Mouse (Mus musculus) layer of hippocampus, postnatal 36 days (tissue): ENCODE results near the gene Chid1. TPM values are rescaled to one million over a fixed set of nuclear protein-coding genes. Genes with fewer than 3 reads are reported as not detected.

ENCODE experiments used
- DNase-seq, 2 experiments: peaks; one replicate each; pipeline ENCODE4 v3.0.0; 2022
- total RNA-seq, 2 experiments: library from RNA; stranded (reverse); gene quantifications; 2 replicates each; pipeline ENCODE4 v1.2.3; 2021

Gene Chid1
- total RNA-seq, 2 experiments from 2014 or later = 73.0 to 73.3 TPM

DNA sequence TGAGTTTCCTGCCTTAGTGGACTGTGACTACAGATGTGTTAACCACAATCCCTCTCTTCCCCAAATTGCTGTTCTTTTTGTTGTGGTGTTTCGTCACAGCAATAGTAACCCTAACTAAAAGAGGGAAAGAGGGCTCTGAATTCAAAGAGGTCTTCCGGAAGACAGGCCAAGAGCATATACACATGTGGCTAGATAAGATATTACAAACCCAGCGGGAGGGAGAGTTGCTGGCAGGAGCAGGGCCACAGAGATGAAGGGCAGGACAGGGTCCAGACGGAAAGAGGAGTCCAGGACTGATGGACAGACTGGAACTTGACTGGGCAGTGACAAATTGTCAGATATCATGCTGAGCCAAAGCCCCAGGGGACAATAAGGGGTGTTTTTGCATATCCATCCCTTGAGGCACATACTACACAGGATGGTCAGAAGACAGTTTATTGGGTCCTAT is 18.7 kb upstream of the Chid1 start:
- no peak for DNase-seq

DNA sequence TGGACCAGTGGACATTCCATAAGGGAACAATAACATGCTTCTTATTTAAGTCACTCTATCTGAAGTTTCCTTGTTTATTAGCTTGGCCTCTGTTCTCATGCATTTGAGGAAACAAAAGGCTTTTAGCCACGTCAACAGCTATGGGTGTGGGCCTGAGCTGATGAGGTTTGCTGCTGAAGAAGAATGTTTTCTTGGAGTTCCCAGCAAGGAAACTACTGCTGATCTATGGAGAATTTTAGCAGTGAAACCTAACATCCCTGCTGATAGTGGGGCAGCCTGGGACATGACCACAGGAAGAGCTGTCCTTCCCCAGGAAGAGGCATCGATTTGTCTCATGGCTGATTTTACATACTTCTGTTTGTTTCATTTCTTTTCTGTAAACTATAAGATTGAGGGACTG is 10.8 kb upstream of the Chid1 start:
- no peak for DNase-seq

DNA sequence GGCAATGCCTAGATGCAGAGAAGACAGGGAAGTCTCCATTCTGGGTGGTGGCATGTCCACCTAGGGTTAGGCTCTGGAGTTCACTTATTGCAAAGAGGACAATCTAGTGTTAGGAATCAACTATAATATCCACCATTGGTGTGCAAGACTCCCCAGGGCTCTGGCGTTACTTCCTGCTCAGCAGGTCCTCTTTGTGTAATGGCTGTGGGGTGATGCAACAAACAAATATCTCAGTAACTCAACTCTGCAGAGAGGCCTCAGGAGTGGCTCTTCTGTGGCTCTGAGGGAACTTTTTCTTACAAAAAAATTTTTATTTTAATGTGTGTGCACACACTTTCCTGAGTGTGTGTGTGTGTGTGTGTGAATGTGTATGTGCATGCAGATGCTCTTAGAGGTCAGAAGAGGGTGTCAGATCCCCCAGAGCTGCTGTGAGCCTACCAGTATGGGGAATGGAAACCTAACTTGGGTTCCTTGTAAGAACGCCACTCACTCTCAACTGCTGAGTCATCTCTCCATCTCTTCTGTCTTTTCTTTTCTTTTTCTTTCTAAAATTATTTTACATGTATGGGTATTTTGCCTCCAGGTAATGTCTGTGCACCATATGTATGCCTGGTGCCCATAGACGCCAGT is 9.9 kb upstream of the Chid1 start:
- no peak for DNase-seq

DNA sequence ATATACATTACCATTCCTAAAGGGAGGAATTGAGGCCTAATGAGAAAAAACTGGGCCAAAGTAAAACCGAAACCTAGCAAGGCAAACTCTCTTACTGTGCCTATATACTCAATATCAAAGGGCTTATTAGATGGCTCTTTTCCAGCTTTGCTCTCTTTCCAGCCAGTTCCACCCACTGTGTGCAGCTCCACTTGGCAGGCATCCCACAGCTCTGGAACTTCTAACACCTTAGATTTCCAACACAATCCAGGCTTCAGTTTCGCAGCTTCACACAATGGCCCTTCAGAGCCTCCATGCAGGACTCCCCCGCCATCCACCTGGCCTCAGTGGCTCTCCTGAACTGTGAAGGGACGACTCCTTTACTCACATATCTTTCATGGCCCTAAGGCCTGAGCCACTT is 5.0 kb upstream of the Chid1 start:
- DNase-seq = peak in 1 of 2 experiments; percentile 51

DNA sequence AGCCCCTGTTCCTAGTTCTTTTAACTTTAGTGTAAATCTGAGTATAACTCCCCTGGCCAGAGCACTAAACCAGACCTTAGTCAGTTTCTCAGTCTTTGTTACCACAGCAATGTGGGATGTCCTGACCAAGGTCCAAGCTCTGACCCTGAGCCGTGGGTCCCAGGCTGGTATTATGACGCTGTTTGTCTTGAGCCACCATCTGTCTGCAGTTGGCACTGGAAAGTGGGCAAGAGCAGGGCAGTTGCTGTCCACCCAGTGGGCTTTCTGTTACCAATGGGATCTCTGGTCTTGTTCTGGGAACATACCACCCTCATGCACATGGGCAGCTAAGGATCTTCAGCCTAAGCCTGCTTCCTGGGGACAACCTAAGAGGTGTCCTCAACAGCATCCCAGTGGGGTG is 2.9 kb upstream of the Chid1 start:
- DNase-seq = no peak

DNA sequence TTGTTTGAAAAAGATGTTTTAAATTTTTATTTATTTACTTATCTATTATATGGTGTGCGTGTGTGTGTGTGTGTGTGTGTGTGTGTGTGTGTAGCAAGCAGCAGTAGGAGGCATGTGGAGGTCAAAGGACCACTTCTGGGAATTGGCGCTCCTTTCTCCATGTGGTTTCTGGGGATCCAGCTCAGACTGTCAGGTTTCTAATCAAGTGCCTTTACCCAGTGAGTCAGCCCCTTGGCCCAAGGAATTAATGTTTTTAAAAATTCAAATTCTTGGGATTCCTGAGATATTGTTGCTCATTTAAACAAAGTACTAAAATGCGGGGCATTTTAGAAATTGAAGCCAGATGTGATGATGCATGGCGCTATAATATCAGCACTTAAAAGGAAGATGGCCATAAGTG is 2.0 kb upstream of the Chid1 start:
- DNase-seq = no peak

DNA sequence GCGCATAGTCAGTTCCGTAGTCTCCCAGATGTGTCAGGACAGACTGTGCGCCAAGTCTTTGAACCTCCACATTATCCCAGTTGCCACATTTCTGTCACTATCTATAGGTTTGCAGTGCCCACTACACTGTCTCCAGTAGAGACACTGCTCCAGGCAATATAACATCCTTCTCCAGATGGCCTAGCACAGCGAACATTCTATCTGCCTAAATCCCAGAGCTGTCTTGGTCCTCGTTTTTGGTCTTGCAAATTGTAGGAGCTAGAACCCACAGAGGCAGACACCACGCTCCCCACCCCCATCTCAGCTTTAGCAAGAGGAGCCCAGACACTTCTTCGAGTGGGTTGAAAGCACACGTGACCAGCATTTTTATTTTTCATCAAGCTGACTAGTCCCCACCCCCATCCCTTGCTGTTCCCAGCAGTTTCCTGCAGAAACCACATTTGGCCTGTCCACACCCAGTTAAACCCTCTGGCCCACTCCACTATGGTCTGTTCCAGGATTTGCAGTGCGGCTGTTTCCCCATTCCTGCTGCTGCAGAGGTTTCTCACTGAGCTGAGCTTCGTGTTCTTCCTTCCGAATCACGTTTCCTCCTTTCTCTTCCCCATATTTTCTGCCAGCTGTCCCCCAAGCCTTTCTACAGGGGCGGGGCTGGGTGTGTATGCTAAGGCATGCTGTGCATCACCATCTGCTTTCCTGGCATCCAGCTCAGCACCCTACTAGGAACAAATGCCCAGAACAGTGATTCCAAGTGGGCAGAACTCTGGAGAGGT is 840 bp upstream of the Chid1 start:
- DNase-seq = peak; percentile 72 to 74

DNA sequence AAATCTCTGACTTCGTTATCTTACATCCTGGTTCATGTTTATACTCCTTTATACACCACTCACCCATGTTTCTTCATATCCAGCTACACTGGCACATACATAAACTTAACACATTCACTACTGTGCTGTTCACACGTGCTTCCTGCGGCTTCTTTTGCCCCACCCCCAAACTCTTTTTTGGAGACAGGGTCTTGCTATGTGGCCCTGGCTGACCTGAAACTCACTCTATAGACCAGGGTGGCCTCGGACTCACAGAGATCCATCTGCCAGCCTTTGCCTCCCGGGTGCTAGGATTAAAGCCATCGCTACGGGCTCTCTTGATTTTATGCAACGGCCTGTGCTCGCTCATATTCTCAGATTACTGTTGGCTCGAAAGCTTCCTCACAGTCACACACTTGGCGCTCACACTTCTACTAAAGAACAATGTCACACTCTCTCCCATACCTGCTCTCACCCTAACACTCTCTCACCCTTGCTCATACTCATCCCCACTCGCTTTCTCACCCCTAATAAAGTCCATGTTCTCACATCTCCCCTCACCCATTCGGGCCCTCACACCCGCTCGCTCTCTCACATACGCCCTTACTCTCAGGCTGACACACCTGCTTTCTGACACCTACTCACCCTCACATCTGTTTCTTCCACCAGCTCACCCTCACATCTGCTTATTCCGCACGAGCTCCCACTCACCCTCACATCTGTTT is 653 bp downstream of the Chid1 start:
- DNase-seq = no peak

DNA sequence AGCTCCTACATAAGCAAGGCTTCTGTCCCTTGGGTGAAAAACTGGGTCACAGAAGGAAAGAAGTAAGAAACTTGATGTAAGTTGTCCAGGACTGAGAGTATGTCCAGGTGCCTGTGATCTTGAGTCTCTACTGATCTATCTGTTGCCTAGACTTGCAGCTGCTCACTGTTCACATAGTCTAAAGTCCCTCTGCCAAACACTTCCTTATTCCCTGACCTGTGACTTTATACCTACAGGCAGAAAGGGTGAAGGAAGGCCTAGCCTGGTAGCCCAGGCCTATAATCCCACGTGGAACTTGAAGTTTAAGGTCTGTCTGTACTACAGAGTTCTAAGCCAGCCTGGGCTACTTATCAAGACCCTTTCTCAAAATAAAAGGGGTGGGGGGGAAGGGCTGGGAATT is 4.1 kb downstream of the Chid1 start:
- DNase-seq = no peak

DNA sequence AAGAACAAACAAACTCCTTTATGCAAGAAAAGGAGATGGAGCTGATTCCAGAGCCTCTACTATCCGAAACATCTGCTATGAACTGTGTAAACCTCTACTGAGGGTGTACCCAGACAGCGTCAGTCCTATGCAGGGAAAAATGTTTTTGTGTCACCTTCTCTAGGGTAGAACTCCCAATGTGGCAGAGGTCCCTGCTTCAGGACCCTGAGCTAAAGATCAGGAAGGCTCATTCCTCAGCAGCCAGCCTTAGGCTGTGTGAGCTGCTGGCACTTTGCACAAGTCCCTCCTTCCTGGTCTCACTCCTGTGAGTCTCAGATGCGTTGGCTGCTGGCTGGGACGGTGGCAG is 14.1 kb downstream of the Chid1 start:
- DNase-seq = no peak

DNA sequence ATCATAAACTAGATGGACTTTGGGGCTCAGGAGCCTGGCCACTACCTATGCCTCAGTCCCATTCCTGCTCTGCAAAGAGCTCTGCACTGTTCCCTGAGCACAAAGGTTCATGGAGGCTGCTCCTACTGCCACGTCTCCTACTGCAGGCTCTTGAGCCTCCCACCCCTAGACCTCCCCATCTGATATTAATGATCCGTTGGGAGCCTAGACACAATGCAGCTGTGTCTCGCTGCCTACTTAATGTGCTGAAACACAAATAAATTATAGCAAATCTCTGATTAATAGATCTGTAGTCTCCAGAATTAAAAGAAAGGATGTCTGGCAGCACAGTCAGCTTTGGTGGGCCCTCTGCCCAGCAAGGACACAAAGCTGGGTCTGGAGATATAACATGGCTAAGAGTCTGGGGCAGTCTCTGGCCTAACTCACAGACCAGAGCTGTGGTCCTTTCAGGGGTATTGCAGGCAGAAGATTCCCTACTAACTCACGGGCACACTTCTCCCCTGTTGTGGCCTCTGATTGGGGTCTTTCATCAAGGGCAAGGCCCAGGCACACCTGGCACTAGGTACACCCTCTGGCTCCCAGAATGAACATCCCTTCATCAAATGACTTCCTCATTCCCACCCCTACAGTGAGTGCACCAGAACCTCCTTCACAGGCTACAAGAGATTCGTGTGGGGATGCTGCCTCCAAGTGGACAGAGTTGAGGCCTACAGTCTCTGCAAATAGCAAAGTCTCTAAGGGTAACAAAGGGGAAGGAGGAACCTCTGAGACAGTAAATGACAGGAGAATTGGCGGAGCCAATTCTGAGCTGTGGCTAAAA is 14.7 kb downstream of the Chid1 start:
- peak; percentile 71 to 77 for DNase-seq

DNA sequence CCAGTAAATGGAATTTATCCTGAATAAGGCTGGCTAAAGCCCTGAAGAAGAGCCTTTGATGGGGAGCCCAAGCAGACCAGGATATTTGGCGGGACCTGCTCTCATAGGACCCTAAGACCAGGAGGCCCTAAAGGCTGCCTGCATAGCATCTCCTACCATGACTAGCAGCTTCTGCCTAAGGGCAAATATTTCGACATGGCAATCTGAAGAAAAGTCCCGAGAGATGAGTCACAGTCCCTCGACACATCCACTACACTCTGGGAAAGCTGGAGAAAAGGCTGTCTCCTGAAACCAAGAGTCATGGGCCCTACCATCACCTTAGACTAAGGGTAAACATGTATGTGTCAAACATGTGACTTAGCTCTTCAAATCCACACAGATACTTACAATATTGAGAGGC is 15.4 kb downstream of the Chid1 start:
- DNase-seq = no peak

DNA sequence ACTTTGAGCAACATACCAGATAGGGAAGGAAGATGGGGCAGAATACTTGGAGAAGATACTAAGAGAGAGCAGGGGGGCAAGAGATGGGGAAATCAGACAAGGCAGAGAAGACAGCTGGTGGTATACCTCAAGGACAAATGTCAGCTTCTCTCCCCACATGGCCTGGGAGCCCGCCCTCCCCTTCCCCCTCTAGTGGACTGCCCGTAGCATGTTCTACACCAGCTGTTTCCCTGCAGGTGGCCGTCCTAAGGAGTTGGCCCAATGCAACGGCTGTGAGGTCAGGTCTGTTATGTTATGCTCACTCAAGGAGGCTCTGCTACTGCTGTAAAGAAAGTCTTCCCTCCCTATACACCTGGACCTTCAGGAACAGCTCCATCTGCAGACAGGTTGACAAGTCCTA is 16.6 kb downstream of the Chid1 start:
- no peak for DNase-seq

DNA sequence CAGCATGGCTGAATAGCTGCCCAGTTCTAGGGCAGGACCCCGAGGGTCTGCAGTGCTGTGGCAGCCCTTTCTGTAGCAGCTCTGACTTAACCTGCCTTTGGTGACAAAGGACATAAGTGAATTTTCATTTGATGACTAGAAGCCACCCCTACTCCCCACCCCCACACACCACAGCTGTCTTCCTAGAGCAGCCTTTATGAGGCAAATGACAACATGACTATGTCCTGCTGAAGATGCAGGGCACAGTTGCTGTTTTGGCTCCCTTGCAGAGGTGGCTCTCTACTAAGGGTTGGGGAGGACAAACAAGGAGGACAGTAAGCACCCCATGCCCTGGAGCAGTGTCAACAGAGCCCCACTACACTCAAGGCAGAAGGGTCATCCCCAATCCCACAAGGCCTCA is 19.9 kb downstream of the Chid1 start:
- DNase-seq = no peak

DNA sequence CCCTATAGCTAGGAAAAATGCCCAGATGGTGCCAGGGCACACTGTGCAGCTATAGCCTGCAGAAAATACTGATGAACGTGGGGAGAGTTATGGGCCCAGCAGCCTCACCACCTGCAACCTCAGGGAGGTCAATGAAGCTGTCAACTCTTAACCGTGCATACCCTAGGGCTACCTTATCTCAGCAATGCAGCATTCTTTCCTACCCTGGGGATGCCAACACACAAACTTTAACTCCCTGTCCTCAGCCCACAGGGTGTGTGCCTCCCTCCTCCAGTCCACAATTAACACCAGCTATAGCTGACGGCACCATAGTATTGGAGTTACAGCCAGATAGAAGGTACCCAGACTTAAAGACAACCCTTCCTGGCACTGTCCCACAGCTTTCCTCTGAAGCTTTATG is 20.7 kb downstream of the Chid1 start:
- no peak for DNase-seq

DNA sequence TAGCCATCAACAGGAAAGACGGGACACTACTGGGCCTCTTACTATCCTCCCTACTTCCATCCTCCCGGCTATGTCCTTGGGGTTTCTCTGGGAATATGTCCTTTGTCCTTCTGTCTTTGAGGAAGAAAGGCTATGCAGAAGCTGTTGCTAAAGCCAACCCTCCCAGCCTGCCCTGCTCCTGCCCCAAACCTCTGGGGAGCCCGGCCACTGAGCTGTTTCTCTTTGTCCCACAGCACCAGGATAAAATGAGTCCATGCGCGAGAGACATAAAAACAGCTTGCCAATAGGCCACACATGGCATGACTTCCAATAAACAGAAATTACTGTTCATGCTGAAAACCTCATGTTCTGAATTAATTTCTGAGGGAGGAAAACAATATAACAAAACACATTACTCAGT is 21.4 kb downstream of the Chid1 start:
- no peak for DNase-seq

DNA sequence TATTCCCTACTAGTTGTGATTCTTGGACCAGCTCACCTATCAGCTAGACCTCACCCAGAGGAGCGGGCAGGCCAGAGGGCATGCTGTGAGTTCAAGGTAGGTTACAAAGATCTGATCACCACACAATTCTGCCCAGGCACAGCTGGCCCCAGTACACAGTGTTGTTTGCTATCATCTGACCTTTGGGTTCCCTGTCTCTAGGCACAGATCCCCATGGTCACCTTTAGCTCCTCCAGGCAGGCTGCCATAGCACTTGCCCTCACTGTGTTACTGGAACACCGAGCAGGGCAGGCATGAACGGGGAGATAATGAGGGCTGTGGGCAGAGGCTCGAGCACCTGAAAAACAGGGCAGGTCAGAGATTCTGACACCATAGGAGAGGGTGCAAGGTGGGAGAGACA is 22.0 kb downstream of the Chid1 start:
- DNase-seq = no peak

DNA sequence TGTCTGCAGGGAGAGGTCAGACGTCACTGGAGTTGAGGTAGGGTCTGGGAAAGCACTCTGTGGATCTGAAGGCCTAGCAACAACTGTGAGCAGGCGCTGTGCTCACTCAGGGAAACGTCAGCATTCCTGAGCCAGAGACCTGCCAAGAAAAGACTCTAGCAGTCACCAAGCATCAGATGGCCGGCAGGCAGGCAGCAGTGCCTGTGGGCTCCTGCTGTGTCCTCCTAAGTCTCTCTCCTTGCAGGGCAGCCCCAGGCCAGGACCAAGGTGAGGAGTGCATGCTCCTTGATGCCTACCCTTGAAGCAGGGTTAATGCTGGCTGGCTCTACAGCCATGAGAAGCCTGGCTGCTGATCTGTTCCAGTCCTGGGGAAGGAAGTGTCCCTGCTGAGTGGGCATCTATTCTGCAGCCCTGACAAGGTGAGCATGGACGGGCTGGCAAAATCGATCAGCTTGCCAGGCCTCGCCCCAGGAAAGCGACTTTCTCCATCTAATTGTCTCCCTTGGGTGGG is 28.9 kb downstream of the Chid1 start:
- DNase-seq = no peak

DNA sequence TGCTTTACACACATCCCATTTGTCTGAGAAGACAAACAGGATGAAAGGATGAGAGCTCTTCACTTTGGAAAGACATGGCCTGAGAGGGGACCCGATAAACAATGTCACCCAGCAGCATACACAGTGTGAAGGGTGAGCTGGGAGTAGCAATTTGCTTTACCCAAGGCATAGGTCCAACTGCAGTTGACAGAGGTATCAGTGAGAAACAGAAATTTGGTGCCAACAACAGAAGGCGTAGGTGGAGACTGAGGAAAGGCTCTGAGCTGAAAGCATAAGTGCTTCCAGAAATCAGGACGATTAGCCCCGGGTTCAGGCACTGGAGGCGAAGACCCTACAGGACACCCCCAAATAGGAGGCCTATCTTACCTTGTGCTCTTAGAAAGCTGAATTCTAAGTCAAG is 29.5 kb downstream of the Chid1 start:
- no peak for DNase-seq

DNA sequence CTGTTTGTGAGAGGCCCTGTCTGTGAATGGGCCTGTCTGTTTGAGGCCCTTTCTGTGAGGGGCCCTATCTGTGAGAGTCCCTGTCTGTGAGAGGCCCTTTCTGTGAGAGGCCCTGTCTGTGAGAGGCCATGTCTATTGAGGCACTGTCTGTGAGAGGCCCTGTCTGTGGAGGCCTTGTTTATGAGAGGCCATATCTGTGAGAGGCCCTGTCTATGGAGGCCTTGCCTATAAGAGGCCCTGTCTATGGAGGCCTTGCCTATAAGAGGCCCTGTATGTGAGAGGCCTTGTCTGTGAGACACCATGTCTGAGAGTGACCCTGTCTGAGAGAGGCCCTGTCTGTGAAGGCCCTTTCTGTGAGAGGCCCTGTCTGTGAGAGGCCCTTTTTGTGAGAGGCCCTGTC is 31.5 kb downstream of the Chid1 start:
- DNase-seq = no peak

DNA sequence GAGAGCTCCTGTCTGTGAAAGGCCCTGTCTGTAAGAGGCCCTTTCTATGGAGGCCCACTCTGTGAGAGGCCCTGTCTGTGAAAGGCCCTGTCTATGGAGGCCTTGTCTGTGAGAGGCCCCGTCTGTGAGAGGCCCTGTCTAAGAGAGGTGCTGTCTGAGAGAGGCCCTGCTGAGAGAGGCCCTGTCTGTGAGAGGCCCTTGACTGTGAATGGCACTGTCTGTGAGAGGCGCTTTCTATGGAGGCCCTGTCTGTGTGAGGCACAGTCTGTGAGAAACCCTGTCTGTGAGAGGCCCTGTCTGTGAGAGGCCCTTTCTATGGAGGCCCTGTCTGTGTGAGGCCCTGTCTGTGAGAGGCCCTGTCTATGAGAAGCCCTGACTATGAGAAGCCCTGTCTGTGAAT is 33.4 kb downstream of the Chid1 start:
- DNase-seq = no peak

DNA sequence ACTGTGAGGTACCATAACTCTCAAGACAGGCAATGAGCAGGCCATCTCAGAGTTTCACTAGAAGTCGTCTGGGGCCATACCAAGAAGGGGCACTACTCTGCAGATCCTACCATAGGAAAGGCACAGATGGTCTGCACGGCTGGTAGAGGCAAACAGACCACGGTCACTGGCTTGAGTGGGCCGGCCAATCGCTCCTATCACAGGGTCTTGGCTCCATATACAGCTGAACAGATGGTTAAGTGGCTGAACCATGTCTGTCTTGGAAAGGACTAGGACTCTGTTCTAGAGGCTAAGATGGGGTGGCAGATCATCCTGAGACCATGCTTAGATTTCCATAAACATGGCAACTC is 37.1 kb downstream of the Chid1 start:
- DNase-seq = no peak
